Mouse (Mus musculus): ENCODE measurements at regions not wholly inside any gene's neighbourhood (a gene's known extent, or its start where the extent isn't known, plus 50 kb on each side); places are given as distances from the start of the nearest gene placed in this dataset.

DNA sequence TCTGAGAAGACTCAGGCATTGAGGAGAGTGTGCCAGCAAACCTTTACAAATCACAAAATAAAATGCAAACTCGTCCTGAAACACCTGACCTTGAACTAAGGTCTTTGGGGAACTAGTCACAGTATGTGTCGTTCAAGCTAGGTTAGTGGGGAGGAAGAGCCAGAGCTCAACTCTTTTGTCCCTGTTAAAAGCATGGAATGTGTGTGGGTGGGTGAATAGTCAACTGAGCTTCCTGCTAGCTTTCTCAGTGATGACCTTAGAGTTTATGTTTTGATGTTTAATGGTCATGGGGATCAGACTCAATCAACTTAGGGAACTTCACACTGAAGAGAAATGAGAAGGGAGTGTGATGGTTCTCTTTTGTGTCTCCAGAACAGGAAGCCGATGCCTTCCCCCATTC, 172.7 kb upstream of the Sox9 start:
- intact Hi-C loops (cut with DNase I), result no loop called here
- no peak for DNase-seq (ENCODE audit: low spot score)

DNA sequence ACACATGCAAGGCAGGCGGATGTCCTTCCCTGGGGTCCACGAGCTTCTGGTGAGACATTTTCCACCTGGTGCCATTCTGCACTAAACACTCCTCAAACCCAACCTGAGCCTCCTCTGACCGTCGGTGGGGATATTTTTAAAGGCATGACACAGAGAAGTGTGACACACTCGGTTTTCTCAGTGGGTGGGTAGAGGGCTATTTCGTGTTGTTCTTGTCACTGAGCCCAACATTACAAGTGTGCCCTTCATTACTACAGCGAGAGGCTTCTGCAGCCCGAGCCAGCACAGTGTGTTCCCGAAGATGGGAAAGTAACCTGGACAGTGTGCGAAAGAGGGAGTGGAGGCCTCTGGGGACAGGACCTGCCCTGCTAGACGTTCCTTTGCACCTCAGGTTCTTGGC, 171.0 kb upstream of the Sox9 start:
- intact Hi-C loops (cut with DNase I), result no loop called here

DNA sequence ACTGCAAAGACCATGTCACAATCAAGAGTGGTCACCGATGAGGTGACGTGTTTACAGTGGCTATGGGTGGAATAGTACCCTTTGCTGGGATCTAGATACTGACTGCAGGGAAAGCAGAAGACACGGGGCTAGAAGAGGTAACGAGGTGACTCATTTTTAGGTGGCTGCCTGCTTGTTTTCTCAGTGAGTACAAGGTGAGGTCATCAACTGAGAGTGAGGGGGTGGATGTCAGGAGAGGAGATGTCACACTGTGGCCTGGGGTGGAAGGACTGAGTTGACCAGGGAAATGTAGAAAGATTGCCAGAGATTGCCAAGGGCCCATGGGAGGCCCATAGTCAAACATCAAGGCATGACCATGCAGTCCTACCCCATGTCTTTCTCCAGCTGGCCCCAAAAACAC, 166.4 kb upstream of the Sox9 start:
- intact Hi-C loops (cut with DNase I), result no loop called here
- DNase-seq (ENCODE audit: low spot score), result no peak

More for the DNA sequence above, 171.0 kb upstream of the Sox9 start:
- no peak for DNase-seq (ENCODE audit: low spot score)

DNA sequence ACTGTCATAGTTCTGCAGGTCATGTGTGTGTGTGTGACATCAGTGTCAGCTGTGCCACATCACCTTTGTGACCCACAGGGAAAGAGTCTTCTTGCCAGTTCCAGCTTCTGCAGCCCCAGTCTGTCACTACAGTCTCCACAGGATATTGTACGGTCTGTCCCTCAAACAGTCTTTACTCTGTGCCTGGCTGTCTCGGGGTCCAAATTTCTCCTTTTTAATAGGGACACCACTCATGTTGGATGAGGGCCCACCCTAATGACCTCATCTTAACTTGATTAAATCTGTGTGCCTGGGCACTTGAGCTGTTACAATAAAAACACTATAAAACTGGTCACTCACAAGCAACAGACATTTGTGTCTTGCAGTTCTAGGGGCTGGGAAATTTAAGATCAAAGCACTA, 165.1 kb upstream of the Sox9 start:
- no peak for DNase-seq (ENCODE audit: low spot score)
- intact Hi-C loops (cut with DNase I), result no loop called here

DNA sequence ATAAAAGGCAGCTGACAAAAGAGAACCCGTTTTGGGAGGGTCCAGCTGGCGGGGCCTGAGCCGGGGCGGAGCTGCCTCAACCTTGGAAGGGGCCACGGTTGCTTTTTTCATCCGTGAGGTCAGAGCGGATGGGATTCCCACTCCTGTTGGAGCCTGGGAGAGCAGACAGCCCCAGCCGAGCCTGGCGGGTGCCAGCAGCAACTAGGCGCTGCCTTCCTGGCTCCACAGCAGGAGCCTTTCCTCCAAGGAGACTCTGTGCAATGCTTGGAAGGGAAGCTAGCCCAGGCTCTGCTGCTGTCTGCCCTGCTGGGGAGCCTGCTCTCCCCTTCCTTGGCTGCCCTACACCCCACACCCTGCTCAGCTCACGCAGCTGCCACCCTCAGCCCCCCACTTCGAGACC, 161.1 kb upstream of the Sox9 start:
- DNase-seq (ENCODE audit: low spot score), result peak; percentile 72
- intact Hi-C loops (cut with DNase I), result no loop called here

DNA sequence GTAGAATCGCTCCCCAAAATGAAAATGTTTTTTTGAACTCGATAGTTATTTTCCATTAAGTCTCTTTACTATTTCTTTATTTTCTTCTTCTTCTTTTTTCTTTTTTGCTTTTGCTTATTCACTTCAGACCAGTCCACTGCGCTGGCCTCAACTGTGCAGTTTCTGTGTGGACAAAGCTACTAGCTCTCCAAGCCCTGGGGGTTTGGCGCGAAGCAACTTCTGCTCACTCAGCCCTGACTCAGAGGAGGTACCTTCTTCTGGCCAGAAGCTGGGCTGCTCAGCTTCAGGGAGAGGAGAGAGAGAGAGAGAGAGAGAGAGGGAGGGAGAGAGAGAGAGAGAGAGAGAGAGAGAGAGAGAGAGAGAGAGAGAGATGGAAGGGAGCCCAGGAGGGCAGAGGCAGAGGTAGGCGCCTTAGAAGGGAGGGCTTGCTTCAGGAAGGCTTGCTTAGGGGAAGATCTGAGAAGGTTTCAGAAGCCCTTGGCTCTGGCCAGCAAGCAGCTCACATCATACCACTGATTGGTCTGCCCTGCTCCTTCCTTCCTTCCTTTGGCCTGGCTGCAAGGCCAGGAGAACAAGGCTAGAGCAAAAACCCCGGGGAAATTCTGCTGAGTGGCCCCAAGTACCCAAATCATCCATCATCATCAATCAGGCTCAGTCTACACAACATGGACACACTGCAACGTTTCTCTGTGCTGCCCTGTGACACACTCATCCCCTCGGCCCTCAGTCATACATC, 160.5 kb upstream of the Sox9 start:
- no peak for DNase-seq (ENCODE audit: low spot score)
- intact Hi-C loops (cut with DNase I), result no loop called here

DNA sequence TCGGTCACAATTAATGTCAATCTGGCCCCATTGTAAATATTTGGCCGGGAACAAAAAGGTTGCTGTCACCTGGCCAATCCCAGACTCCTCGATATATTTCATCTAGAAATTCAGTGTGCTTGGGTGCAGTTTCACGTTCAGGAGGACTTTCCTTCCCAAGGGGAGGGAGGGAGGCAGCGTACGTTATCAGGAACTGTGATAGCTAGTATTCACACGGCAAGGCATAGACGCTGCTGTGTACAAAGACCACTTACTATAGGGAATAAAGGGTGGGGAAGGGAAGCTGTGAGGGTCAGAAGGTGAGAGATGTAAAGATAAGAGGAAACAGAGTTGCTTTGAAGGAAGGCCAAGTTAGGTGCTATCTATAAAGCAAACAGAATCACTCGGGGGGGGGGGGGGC, 132.7 kb upstream of the Sox9 start:
- no peak for DNase-seq (ENCODE audit: low spot score)
- intact Hi-C loops (cut with DNase I), result no loop called here

DNA sequence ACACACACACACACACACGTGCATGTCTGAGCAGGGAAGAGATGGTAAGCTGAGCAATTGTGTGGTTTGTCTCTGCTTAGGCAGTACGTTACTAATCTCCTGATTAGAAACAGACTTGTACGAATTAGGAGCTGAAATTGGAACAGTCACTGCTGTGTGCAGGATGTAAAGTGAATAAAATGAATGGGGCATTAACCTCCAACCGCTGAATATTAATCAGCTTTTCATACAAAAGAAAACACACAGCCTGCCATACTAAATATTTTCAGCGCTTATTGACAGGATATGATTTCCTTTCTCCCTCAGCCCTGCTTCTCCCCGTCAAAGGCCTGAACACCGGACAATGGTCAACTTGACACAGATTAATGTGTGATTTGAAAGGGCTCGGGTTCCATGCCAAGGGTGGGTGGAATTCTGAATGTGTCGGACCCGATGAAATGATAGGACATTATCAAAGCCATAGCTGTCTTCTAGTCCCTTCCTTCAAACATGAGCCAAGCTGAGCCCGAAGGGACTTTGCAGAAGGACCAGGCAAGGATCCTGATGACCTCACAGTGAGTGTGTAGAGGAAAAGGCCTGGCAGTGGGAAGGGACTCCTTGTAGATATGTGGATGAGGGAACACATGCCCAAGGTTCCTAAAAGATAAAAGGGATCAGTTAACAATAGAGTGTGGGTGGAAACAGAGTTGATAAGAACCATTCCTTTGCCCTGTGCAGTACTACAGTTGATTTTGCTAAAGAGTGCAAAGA, 124.4 kb upstream of the Sox9 start:
- no peak for DNase-seq (ENCODE audit: low spot score)
- intact Hi-C loops (cut with DNase I), result no loop called here

DNA sequence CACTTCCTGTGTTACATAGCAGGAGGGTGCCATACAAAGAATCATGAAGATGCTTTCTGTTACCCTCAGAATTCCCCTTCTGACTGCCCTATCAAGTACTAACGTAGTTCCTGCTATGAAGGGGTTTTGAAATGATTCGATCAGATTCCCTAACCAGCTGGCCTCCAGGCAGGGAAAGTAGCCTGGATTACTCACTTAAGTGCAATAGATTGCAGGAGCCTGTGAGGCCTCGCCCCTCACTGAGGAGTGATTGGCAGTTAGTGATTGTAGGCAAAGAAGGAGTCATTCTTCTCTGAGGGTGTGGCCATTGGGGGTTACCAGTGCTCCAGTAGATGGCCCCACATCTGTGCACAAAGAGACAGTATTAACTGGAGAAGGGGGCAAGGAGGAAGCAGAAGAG, 122.1 kb upstream of the Sox9 start:
- intact Hi-C loops (cut with DNase I), result no loop called here
- no peak for DNase-seq (ENCODE audit: low spot score)

DNA sequence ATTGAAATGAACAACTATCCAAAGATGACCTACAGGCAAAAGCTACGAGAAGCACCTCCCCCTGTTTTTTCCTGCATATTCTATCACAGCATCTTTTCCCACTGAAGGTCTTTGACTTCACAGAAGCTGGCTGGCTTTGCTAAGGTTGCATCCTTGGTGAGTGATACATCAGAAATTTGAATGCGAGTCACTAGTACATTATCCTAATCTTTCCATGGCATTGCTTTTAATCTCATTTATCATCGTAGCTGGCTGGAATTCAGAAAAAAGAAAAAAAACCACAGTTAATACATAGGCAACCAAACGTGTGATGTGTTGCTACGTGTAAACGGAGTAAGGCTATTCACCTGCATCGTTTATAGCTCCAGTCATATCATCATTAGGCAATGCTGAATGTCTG, 120.6 kb upstream of the Sox9 start:
- intact Hi-C loops (cut with DNase I), result no loop called here
- DNase-seq (ENCODE audit: low spot score), result no peak

DNA sequence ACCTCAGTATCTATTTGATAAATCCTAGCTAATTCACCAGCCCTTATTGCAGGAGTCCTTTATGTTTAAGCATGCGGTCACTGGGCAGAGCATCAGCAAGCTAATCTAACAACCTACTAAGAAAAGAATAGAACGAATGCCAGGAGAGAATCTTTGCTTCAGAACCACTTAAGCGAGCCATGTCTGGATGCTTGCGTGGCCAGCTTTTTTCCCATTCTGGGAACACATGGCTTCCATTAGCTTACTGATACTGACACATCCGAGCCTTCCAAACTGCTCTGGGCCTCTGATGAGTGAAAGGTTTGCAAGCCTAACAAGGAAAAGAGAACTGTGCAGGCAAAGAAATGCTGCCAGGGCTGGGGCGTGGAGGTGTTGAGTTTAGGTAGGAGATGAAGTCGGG, 114.7 kb upstream of the Sox9 start:
- DNase-seq (ENCODE audit: low spot score), result no peak
- intact Hi-C loops (cut with DNase I), result no loop called here

DNA sequence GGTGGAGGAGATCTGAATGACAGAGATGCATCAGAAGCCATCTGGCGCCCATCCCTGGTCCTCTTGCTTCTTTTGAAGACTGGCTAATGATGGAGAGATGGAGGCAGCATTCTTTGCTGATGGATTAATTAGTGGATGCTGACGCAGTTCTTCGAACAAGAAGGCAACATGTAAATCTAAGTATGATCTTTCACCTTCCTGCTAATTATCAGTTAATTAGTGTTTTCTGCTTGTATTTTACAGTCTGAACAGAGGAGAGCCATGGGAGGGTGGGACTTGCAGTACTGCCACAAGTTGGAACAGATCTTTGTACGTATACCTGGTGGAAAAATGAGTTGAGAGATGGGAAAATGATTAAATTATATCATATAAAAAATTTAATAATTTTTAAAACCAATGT, 109.9 kb upstream of the Sox9 start:
- intact Hi-C loops (cut with DNase I), result no loop called here
- no peak for DNase-seq (ENCODE audit: low spot score)

DNA sequence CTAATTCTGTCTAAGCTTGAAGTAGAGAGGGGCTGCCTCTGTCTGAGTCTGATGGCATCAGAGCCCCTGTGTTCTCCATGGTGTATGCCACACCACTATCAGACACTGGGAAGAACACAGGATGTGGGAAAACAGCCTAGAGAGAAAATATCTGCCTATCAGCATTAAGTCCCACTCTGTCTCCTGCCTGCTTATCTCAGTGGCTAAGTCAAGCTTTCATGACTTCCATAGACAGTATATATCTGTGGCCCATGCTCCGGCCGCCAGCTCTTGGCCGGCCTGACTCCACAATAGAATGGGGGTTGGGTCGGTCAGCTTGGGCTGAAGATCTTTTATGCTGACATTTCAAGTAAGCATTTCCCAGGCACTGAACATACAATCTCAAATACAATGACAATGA, 92.0 kb upstream of the Sox9 start:
- DNase-seq (ENCODE audit: low spot score), result no peak
- intact Hi-C loops (cut with DNase I), result no loop called here

DNA sequence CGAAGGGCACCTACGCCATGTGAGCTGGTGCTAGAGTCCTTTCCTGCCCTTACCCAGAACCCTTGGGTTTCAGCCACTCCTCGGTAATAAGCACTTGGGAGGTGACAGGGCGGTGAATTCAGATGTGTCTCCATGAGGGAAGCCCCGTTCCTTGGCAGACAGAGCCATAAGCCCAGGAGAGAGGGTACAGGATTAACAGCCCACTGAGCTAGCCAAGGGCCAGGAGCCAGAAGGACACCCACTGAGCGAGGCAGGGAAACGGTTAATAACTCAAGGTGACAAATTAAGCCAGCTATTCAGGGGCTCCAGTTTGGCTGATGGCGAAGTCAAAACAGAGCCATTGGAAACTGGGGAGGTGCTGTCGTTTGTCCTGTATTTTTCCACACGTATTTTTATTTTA, 75.9 kb upstream of the Sox9 start:
- DNase-seq (ENCODE audit: low spot score), result no peak
- intact Hi-C loops (cut with DNase I), result no loop called here

DNA sequence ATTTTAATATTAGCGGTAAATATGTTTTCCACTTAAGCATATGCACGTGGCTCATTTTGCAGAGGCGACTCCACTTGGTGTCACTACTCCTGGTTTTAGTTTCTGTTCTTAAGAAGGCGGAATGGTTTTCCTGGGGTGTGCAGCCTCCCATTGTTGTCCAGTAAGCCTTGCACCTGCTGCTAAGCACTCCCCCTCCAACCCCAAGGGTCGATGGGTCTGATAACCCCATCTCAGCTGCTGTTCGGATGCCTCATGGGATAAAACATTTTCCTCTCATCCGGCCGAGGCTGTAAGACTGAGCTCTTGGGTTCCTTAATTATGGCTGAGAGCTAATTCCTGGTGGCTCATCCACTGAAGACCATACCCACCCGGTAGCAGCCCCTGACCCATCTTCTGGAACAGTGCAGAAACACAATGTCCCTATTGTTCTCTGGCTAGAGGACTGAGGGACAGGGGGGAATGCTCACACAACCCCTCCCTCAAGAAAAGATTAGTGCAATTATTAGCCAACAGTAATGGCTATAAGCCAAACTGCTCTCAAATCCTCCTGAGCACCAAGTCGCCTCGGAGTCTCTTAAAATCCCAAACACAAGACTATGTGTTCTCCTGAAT, 73.8 kb upstream of the Sox9 start:
- intact Hi-C loops (cut with DNase I), result no loop called here
- no peak for DNase-seq (ENCODE audit: low spot score)

DNA sequence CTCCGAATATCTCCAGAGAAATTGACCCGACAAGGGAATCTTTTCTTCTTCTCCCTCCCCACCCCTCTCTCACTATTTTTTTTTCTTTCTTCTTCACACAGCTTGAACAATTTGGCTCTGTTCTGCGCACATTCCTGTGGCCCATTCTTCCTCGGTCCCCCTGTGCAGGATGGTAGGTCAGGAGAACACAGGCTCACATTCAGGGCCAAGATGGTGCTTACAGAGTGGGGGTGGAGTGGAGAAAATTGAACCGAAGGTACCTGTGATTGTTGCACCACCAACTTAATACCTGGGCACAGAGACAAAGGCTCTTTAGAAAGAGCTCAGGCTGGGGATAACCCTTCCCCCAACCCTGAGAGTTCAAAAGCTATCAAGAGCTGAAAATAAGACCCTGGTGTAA, 70.4 kb upstream of the Sox9 start:
- intact Hi-C loops (cut with DNase I), result no loop called here
- DNase-seq (ENCODE audit: low spot score), result no peak

DNA sequence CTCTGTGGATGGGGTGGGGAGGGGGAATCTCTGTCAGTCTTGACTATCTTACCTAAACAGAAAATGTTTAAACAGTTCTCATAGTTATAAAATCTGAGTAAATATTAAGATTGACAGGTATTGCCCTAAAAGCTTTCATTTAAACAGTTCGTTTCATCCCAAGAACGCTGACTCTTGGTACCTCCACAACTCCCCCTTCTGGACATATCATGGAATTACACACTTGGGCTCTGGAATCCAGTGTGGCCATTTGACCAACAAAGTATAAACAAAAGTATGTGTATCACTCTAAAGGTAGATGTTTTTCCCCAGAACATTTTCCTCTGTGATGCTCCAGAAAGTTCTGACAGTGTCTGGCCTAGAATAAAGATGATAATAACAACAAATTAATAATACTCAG, 63.5 kb upstream of the Sox9 start:
- no peak for DNase-seq (ENCODE audit: low spot score)
- intact Hi-C loops (cut with DNase I), result no loop called here

DNA sequence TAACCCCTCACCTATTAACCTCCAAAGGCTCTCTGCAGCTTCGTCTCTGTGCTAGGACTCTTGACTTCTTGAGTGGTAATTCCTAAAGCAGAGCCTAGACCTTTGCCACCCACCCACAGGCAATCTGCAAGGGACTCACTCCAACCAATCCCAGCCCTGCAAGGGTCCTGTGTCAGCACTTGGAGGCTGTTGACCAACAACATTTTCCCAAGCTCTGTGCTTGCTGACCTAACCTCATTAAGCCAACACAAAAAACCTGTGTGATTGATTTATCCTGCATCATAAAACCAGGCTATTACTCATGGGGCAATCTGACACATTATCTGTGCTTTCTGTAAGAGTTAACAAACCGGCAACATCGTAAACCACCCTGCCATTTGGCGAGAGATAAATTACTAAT, 61.4 kb upstream of the Sox9 start:
- DNase-seq (ENCODE audit: low spot score), result no peak
- intact Hi-C loops (cut with DNase I), result no loop called here

DNA sequence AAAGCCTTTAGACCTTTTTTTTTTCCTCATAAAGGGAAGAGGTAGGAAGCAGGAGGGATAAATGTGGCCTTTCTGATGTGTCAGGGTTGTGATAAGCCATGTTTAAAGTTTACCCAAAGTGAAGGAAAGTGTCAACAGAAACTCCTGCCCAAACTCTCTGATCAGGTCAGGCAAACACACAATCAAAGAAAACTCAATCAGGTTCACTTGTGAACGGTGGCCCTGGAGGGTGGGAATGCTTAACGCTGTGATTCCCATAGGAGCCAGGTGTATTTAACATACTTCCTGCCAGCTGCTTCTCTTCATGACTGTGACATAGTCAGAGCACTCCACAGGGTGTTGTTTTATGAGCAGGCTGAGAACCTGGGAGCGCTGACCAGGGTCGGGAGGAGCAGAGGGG, 59.1 kb upstream of the Sox9 start:
- intact Hi-C loops (cut with DNase I), result no loop called here
- DNase-seq (ENCODE audit: low spot score), result no peak

DNA sequence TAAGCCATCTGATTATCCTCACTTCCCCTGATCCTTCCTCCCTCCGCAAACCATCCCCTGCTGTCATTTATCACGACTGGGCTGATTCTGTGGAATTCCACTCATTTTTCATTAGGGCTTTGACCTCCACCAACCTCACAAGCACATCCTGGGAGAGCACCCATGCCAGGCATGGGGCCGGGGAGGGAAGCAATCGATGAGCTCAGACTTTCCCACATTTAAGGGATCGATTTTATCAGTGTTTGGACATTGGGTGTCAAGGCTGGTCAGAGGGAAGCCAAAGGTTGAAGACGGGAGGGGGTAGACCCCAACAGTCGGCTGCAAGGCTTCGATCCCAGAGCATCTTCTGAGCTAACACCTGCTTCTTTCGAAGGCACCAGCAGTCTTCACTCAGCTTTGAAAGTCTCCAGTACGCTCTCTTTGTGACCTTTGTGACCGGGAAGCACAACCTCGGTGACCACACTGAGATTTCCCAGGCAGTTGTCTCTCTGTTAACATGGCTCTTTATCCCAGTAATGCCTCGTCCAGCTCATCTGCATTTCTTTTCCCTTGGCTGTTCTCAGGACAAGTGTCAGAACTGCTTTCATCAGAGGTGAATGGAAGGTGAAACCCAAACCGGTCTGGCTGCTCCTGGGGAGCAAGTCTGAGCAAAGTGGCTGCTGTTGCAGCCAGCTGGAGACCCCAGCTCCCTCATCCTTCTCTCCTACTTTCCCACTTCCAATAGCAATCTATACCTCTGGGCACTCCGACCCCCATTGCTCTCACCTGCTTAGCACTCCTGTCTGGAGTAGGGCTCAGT, 53.7 kb upstream of the Sox9 start:
- intact Hi-C loops (cut with DNase I), result no loop called here
- no peak for DNase-seq (ENCODE audit: low spot score)
